Mouse (Mus musculus): ENCODE data around the gene Olfr796. TPM values are rescaled to one million over a fixed set of nuclear protein-coding genes. Genes with fewer than 3 reads are reported as not detected.

Gene Olfr796
- not detected in 2 replicates for polyA plus RNA-seq (2014; fragmentation: Nextera tagmentation; extraction: Ambion mirVana)

GRCm38 (mm10) chr10:129612470-129612869 lies at the start of gene Olfr796:
Gene Olfr796, minus strand, starts transcription at chr10:129612570.
- H3K9me3 ChIP-seq (ENCODE audit: control insufficient read depth, low read depth, low read length), result no peaks in the 10 kb centered on the region
- no peaks in the 10 kb centered on the region for H3K4me1 ChIP-seq (ENCODE audit: control insufficient read depth, insufficient read depth, low read length)
- no peak within 1 kb of the TSS for H3K27ac ChIP-seq (ENCODE audit: low read length)
- no peaks in the 10 kb centered on the region for H3K36me3 ChIP-seq (ENCODE audit: control insufficient read depth, insufficient read depth, low read length)
- WGBS, result 78% methylated on average over 1 of the region's 1 CpGs
- H3K9ac ChIP-seq (replicated peaks; ENCODE audit: low read depth, low read length), result no peak within 1 kb of the TSS
- H3K4me2 ChIP-seq (replicated peaks; ENCODE audit: low read depth, low read length), result no peak within 1 kb of the TSS
- ATAC-seq (ENCODE audit: insufficient number of reproducible peaks, insufficient read depth, low FRiP score, low read depth), result no peak
- no peaks in the 10 kb centered on the region for H3K27me3 ChIP-seq (ENCODE audit: control insufficient read depth, insufficient read depth, low read length)
- no peak within 1 kb of the TSS for H3K4me3 ChIP-seq (ENCODE audit: low read depth, low read length)

- no peak within 1 kb of the TSS for H3K4me3 ChIP-seq (ENCODE audit: low read depth, low read length)
- no peaks in the 10 kb centered on the region for H3K36me3 ChIP-seq (ENCODE audit: control insufficient read depth, insufficient read depth, low read length)
- no peaks in the 10 kb centered on the region for H3K4me1 ChIP-seq (ENCODE audit: control insufficient read depth, insufficient read depth, low read length)
- ATAC-seq (ENCODE audit: insufficient number of reproducible peaks, insufficient read depth, low FRiP score, low read depth), result no peak
- no peaks in the 10 kb centered on the region for H3K9me3 ChIP-seq (ENCODE audit: control insufficient read depth, low read depth, low read length)
- H3K9ac ChIP-seq (replicated peaks; ENCODE audit: low read depth, low read length), result no peak within 1 kb of the TSS
- no peak within 1 kb of the TSS for H3K27ac ChIP-seq (ENCODE audit: low read length)
- no peak within 1 kb of the TSS for H3K4me2 ChIP-seq (replicated peaks; ENCODE audit: low read depth, low read length)
- no peaks in the 10 kb centered on the region for H3K27me3 ChIP-seq (ENCODE audit: control insufficient read depth, insufficient read depth, low read length)
These were observed 45.0 kb upstream of the Olfr796 start, which contains the start of gene Olfr800 for GRCm38 (mm10) chr10:129657394-129657793. Gene Olfr800, plus strand, starts transcription at chr10:129657694.

- H3K4me1 ChIP-seq (ENCODE audit: control insufficient read depth, insufficient read depth, low read length), result no peaks in the 10 kb centered on the region
- H3K4me2 ChIP-seq (replicated peaks; ENCODE audit: low read depth, low read length), result no peak overlapping the region
- H3K27ac ChIP-seq (ENCODE audit: low read length), result no peak overlapping the region
- no peak for ATAC-seq (ENCODE audit: insufficient number of reproducible peaks, insufficient read depth, low FRiP score, low read depth)
- H3K27me3 ChIP-seq (ENCODE audit: control insufficient read depth, insufficient read depth, low read length), result no peaks in the 10 kb centered on the region
- no peaks in the 10 kb centered on the region for H3K36me3 ChIP-seq (ENCODE audit: control insufficient read depth, insufficient read depth, low read length)
- no peak overlapping the region for H3K9ac ChIP-seq (replicated peaks; ENCODE audit: low read depth, low read length)
- 84% methylated on average over 1 of the region's 1 CpGs for WGBS
- no peaks in the 10 kb centered on the region for H3K9me3 ChIP-seq (ENCODE audit: control insufficient read depth, low read depth, low read length)
- no peak overlapping the region for H3K4me3 ChIP-seq (ENCODE audit: low read depth, low read length)
These were observed 39.4 kb upstream of the Olfr796 start for GRCm38 (mm10) chr10:129651763-129652162.

DNA sequence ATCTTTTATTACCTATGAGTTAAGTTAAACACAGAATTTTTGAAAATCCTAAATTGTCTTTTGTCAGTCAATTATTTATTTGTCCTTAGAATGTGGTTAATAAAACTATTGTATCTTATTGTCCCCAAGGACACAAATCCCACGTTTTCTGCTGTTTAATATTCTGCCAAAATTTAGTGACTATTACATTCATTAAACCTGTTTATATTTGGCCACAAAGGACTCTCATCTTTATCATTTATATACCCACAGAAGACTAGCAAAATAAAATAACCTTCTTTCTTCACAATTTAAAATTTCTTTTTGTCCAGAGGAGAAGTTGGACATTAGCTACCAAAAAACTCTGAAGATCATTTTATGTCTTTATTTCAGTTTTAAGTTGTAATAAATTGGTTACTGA lies 24.8 kb upstream of the Olfr796 start, which contains the start of gene Olfr799:
Gene Olfr799 (plus strand): TSS at position 301 of the 400 bp plus-strand sequence.
- no peaks in the 10 kb centered on the region for H3K9me3 ChIP-seq (ENCODE audit: control insufficient read depth, low read depth, low read length)
- H3K9ac ChIP-seq (replicated peaks; ENCODE audit: low read depth, low read length), result no peak within 1 kb of the TSS
- ATAC-seq (ENCODE audit: insufficient number of reproducible peaks, insufficient read depth, low FRiP score, low read depth), result no peak
- H3K4me1 ChIP-seq (ENCODE audit: control insufficient read depth, insufficient read depth, low read length), result no peaks in the 10 kb centered on the region
- 26% methylated on average over 1 of the region's 1 CpGs for WGBS
- H3K4me2 ChIP-seq (replicated peaks; ENCODE audit: low read depth, low read length), result no peak within 1 kb of the TSS
- no peak within 1 kb of the TSS for H3K27ac ChIP-seq (ENCODE audit: low read length)
- no peaks in the 10 kb centered on the region for H3K27me3 ChIP-seq (ENCODE audit: control insufficient read depth, insufficient read depth, low read length)
- no peaks in the 10 kb centered on the region for H3K36me3 ChIP-seq (ENCODE audit: control insufficient read depth, insufficient read depth, low read length)
- no peak within 1 kb of the TSS for H3K4me3 ChIP-seq (ENCODE audit: low read depth, low read length)

DNA sequence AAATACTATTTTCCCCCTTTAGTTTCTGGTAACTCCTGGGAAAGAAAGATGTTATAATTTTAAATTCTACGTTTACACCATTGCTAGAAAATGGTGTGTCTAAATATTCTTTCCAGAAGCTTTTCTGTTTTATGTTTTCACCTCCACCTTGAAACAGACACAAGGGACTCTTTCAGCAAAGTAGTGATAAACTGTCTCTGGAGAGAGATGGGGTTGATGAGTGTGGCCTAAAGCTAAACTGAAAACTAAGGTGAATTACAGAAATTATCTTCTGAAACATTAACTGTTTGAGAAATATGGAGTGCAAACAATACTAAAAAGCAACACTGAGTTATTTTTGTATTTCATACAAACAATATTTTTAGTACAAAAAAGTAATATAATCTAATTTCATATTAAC lies 15.5 kb upstream of the Olfr796 start, which contains the start of gene Olfr798:
Gene Olfr798 (minus strand): TSS at position 101 of the 400 bp plus-strand sequence.
- H3K27me3 ChIP-seq (ENCODE audit: control insufficient read depth, insufficient read depth, low read length), result no peaks in the 10 kb centered on the region
- no peak within 1 kb of the TSS for H3K4me3 ChIP-seq (ENCODE audit: low read depth, low read length)
- no peaks in the 10 kb centered on the region for H3K9me3 ChIP-seq (ENCODE audit: control insufficient read depth, low read depth, low read length)
- no peak for ATAC-seq (ENCODE audit: insufficient number of reproducible peaks, insufficient read depth, low FRiP score, low read depth)
- no peak within 1 kb of the TSS for H3K27ac ChIP-seq (ENCODE audit: low read length)
- H3K4me1 ChIP-seq (ENCODE audit: control insufficient read depth, insufficient read depth, low read length), result no peaks in the 10 kb centered on the region
- 90% methylated on average over 1 of the region's 1 CpGs for WGBS
- no peak within 1 kb of the TSS for H3K9ac ChIP-seq (replicated peaks; ENCODE audit: low read depth, low read length)
- no peaks in the 10 kb centered on the region for H3K36me3 ChIP-seq (ENCODE audit: control insufficient read depth, insufficient read depth, low read length)
- H3K4me2 ChIP-seq (replicated peaks; ENCODE audit: low read depth, low read length), result no peak within 1 kb of the TSS

DNA sequence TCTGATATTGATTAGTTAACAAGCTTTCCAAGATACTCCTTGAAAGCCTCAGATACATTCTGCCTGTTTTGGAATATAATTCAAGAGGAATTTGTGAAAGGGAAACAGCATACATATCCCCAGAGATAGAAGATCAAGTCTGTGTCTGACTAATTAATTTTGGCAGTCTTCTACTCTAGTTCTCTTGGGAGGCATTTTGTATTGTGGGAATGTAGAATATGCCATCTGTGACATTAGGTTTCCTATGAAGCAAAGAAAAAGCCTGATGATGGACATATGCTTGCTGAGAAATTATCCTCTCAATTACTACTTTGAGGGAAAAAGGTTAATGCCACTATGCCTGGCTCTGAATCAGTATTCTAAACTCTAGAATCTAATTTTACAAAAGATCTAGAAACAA lies 10.9 kb upstream of the Olfr796 start:
- no peaks in the 10 kb centered on the region for H3K4me1 ChIP-seq (ENCODE audit: control insufficient read depth, insufficient read depth, low read length)
- no peaks in the 10 kb centered on the region for H3K36me3 ChIP-seq (ENCODE audit: control insufficient read depth, insufficient read depth, low read length)
- no peak overlapping the region for H3K27ac ChIP-seq (ENCODE audit: low read length)
- H3K9me3 ChIP-seq (ENCODE audit: control insufficient read depth, low read depth, low read length), result no peaks in the 10 kb centered on the region
- no peak overlapping the region for H3K4me3 ChIP-seq (ENCODE audit: low read depth, low read length)
- H3K4me2 ChIP-seq (replicated peaks; ENCODE audit: low read depth, low read length), result no peak overlapping the region
- no peaks in the 10 kb centered on the region for H3K27me3 ChIP-seq (ENCODE audit: control insufficient read depth, insufficient read depth, low read length)
- H3K9ac ChIP-seq (replicated peaks; ENCODE audit: low read depth, low read length), result no peak overlapping the region
- no peak for ATAC-seq (ENCODE audit: insufficient number of reproducible peaks, insufficient read depth, low FRiP score, low read depth)

DNA sequence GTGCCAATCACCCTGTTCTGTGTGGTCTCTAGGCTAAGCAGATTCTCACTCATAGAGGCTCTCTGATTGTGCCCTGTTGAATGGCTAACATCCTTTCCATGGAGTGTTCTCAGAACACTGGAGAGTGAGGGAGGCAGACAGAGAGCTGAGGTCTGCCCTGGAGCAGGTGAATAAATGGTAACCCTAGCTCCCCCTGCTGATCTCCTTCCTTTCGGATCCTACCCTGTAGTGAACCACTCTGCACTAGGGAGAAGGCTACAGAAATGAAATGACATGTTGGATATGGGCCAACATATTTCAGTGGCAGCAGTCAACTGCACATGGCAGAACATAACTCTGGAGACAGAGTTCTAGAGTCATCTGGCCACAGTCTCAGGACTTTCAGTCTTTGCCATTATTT lies 9.4 kb upstream of the Olfr796 start:
- no peaks in the 10 kb centered on the region for H3K4me1 ChIP-seq (ENCODE audit: control insufficient read depth, insufficient read depth, low read length)
- 27% methylated on average over 1 of the region's 1 CpGs for WGBS
- H3K4me2 ChIP-seq (replicated peaks; ENCODE audit: low read depth, low read length), result no peak overlapping the region
- ATAC-seq (ENCODE audit: insufficient number of reproducible peaks, insufficient read depth, low FRiP score, low read depth), result no peak
- no peak overlapping the region for H3K27ac ChIP-seq (ENCODE audit: low read length)
- no peak overlapping the region for H3K4me3 ChIP-seq (ENCODE audit: low read depth, low read length)
- H3K9me3 ChIP-seq (ENCODE audit: control insufficient read depth, low read depth, low read length), result no peaks in the 10 kb centered on the region
- H3K36me3 ChIP-seq (ENCODE audit: control insufficient read depth, insufficient read depth, low read length), result no peaks in the 10 kb centered on the region
- H3K9ac ChIP-seq (replicated peaks; ENCODE audit: low read depth, low read length), result no peak overlapping the region
- H3K27me3 ChIP-seq (ENCODE audit: control insufficient read depth, insufficient read depth, low read length), result no peaks in the 10 kb centered on the region

DNA sequence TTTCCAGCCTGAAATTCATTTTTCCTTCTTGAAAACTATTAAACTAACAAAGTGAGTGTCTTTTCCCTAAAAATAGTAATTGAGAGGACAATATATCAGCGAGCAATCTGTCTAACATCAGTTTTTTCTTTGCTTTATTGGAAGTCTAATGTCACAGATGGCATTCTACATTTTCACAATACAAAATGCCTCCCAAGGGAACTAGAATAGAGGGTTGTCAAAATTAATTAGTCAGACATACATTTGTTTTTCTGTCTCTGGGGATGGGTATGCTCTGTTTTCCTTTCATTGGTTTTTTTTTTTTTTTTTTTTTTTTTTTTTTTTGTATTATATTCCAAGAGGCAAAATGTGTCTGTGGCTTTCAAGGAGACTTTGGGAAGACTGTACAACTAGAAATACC lies 35.3 kb downstream of the Olfr796 start:
- Histone ChIP-seq H3K36me3 (ENCODE audit: control insufficient read depth, insufficient read depth, low read length) (no peaks in the 10 kb centered on the region), H3K4me2 (replicated peaks; ENCODE audit: low read depth, low read length) (no peak overlapping the region), H3K27me3 (ENCODE audit: control insufficient read depth, insufficient read depth, low read length) (no peaks in the 10 kb centered on the region), H3K9me3 (ENCODE audit: control insufficient read depth, low read depth, low read length) (no peaks in the 10 kb centered on the region), H3K9ac (replicated peaks; ENCODE audit: low read depth, low read length) (no peak overlapping the region), H3K4me3 (ENCODE audit: low read depth, low read length) (no peak overlapping the region), H3K27ac (ENCODE audit: low read length) (no peak overlapping the region), H3K4me1 (ENCODE audit: control insufficient read depth, insufficient read depth, low read length) (no peaks in the 10 kb centered on the region)
- ATAC-seq (ENCODE audit: insufficient number of reproducible peaks, insufficient read depth, low FRiP score, low read depth), result no peak
- 68% methylated on average over 1 of the region's 1 CpGs for WGBS

DNA sequence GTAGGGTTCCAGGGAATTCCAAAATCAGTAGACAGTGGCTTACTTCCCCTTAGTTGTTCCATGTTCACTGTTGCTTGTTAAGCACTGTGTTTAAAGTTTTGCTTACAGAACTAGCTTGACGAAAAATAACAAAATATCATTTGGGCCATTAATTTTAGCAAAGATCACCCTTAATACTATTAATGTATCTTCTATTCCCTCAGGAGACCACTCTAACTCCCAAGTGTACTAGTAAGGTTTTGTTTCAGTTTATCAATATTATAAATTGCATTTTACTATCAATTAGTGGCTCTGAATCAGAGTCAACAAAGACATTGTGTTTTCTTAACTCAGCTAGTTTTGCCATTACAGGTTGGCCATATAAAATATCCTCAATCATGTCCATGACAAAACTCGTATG lies 45.0 kb downstream of the Olfr796 start, which contains the start of gene Olfr794:
Gene Olfr794 (plus strand): TSS at position 301 of the 400 bp plus-strand sequence.
- Histone ChIP-seq H3K4me2 (replicated peaks; ENCODE audit: low read depth, low read length) (no peak within 1 kb of the TSS), H3K27ac (ENCODE audit: low read length) (no peak within 1 kb of the TSS), H3K36me3 (ENCODE audit: control insufficient read depth, insufficient read depth, low read length) (no peaks in the 10 kb centered on the region), H3K27me3 (ENCODE audit: control insufficient read depth, insufficient read depth, low read length) (no peaks in the 10 kb centered on the region), H3K4me1 (ENCODE audit: control insufficient read depth, insufficient read depth, low read length) (no peaks in the 10 kb centered on the region), H3K9ac (replicated peaks; ENCODE audit: low read depth, low read length) (no peak within 1 kb of the TSS), H3K9me3 (ENCODE audit: control insufficient read depth, low read depth, low read length) (no peaks in the 10 kb centered on the region), H3K4me3 (ENCODE audit: low read depth, low read length) (no peak within 1 kb of the TSS)
- ATAC-seq (ENCODE audit: insufficient number of reproducible peaks, insufficient read depth, low FRiP score, low read depth), result no peak
- 63% methylated on average over 2 of the region's 2 CpGs for WGBS

Measured in stomach, embryonic 14.5 days (tissue).